Mouse (Mus musculus) G1E (cell line): ENCODE measurements around the gene Serping1.

Source experiments
- CTCF ChIP-seq: IDR thresholded peaks from 2 replicates; pipeline ENCODE4 v1.5.1; 2012; ENCODE audit warnings: low read depth, low read length, inconsistent platforms, mixed read lengths
- GATA1 ChIP-seq: IDR thresholded peaks from 2 replicates; pipeline ENCODE4 v1.6.1; 2012; ENCODE audit warnings: borderline replicate concordance, low read length, inconsistent platforms, mixed read lengths
- POLR2AphosphoS5 ChIP-seq: IDR thresholded peaks from 2 replicates; pipeline ENCODE4 v1.6.1; 2012; ENCODE audit warnings: low read depth, low read length, inconsistent platforms; ENCODE audit not compliant: insufficient replicate concordance

GRCm38 (mm10) chr2:84740608-84741333 lies 34.5 kb downstream of the Serping1 start:
- no peak for TF ChIP-seq CTCF
- no peak for TF ChIP-seq GATA1
- TF ChIP-seq POLR2AphosphoS5: no peak
